28 mouse cellular contexts compared by ENCODE assay signal in genomic region chr12:12789052-12789451, GRCm38 (mm10).
DNase-seq lines count a peak whose midpoint lies in the region; ATAC-seq and TF ChIP-seq lines count a peak whose summit lies in the region.
"Had no signal": no experiment of that assay in that cellular context is flagged by ENCODE, and none has a peak within 500 bp of the region (broad histone marks: within the 10 kb centered on the region; RNA-seq: fewer than 3 reads in every experiment).

No protein-coding gene starts in this region.

- H3K4me1 ChIP-seq in forebrain, embryonic 10.5 days, result peaks cover 70% of the 10 kb centered on the region
- H3K4me1 ChIP-seq in forebrain, embryonic 11.5 days (replicated peaks; ENCODE audit: control insufficient read depth, insufficient read depth, low read length), result peaks cover 13% of the 10 kb centered on the region; the same call in 1 of the 2 replicates
- no peaks in the 10 kb centered on the region for H3K4me1 ChIP-seq in kidney, adult 2 months (ENCODE audit: control insufficient read depth, insufficient read depth, low read length)
- H3K4me1 ChIP-seq in E14TG2a.4 (replicated peaks; ENCODE audit: low read depth, low read length), result peaks cover 90% of the 10 kb centered on the region
- H3K4me1 ChIP-seq in intestine, embryonic 14.5 days (replicated peaks; ENCODE audit: control insufficient read depth, insufficient read depth, low read length), result peaks cover 15% of the 10 kb centered on the region; the same call in 1 of the 2 replicates

- 86% methylated on average over 6 of the region's 6 CpGs for WGBS in forebrain, embryonic 10.5 days
- 82% methylated on average over 6 of the region's 6 CpGs for WGBS in forebrain, embryonic 11.5 days
- 72% methylated on average over 6 of the region's 6 CpGs for WGBS in kidney, adult 2 months
- 72% methylated on average over 6 of the region's 6 CpGs for WGBS in intestine, embryonic 14.5 days

- H3K9me3 ChIP-seq in forebrain, embryonic 10.5 days, result no peaks in the 10 kb centered on the region
- no peaks in the 10 kb centered on the region for H3K9me3 ChIP-seq in forebrain, embryonic 11.5 days (ENCODE audit: control insufficient read depth, low read length)
- peaks cover 7% of the 10 kb centered on the region for H3K9me3 ChIP-seq in E14TG2a.4 (ENCODE audit: low read length)
- no peaks in the 10 kb centered on the region for H3K9me3 ChIP-seq in intestine, embryonic 14.5 days (ENCODE audit: control insufficient read depth, low read length)
- H3K9me3 ChIP-seq: embryonic facial prominence, embryonic 10.5 days; embryonic facial prominence, embryonic 15.5 days; heart, embryonic 13.5 days; hindbrain, embryonic 12.5 days; kidney, embryonic 15.5 days; liver, embryonic 12.5 days had no signal

- no peak for TF ChIP-seq POLR2A in kidney, adult 2 months (IDR thresholded peaks at IDR 0.05; ENCODE audit: low read depth, low read length)

- no peak for DNase-seq in forebrain, embryonic 10.5 days (ENCODE audit: extremely low spot score, low spot score)
- DNase-seq in forebrain, embryonic 11.5 days (ENCODE audit: low spot score), result no peak
- peak; percentile 10 for DNase-seq in kidney, adult 2 months
- DNase-seq in kidney, adult 11 months, result no peak
- DNase-seq in intestine, embryonic 14.5 days (ENCODE audit: low spot score), result no peak
- DNase-seq in urinary bladder, postnatal 25 days (ENCODE audit: low spot score), result no peak
- DNase-seq in embryo, embryonic 11 days, result no peak
- DNase-seq: adrenal gland, adult 2 months; adrenal gland, postnatal 36 days; cerebellum, adult 18-20 months; gastrocnemius, postnatal 25 days; heart, adult 11 months; heart, postnatal 14 days; liver, postnatal 0 days; lung, postnatal 36 days; thymus, postnatal 14 days had no signal

- H3K4me3 ChIP-seq in forebrain, embryonic 10.5 days, result no peak overlapping the region
- no peak overlapping the region for H3K4me3 ChIP-seq in forebrain, embryonic 11.5 days (ENCODE audit: low read depth, low read length)
- H3K4me3 ChIP-seq in kidney, adult 2 months (ENCODE audit: insufficient read depth, low read depth, low read length), result no peak overlapping the region
- peak overlapping the region; percentile 79 for H3K4me3 ChIP-seq in E14TG2a.4 (replicated peaks; ENCODE audit: low read length)
- H3K4me3 ChIP-seq in intestine, embryonic 14.5 days (ENCODE audit: low read depth, low read length), result no peak overlapping the region
- H3K4me3 ChIP-seq: embryonic facial prominence, embryonic 10.5 days; embryonic facial prominence, embryonic 15.5 days; hindbrain, embryonic 12.5 days; kidney, embryonic 15.5 days; liver, embryonic 12.5 days had no signal

- TF ChIP-seq CTCF in kidney, adult 2 months (conservative IDR thresholded peaks at IDR 0.05; ENCODE audit: insufficient read depth, insufficient read length, low read depth, low read length), result no peak
- TF ChIP-seq CTCF in E14TG2a.4 (conservative IDR thresholded peaks at IDR 0.05; ENCODE audit: low read length), result no peak

- H3K27me3 ChIP-seq in forebrain, embryonic 10.5 days (ENCODE audit: poor library complexity, severe bottlenecking), result peaks cover 49% of the 10 kb centered on the region
- no peaks in the 10 kb centered on the region for H3K27me3 ChIP-seq in forebrain, embryonic 11.5 days (ENCODE audit: control insufficient read depth, insufficient read depth, low read length)
- no peaks in the 10 kb centered on the region for H3K27me3 ChIP-seq in kidney, adult 2 months (replicated peaks; ENCODE audit: control insufficient read depth, insufficient read depth, low read length)
- no peaks in the 10 kb centered on the region for H3K27me3 ChIP-seq in E14TG2a.4 (ENCODE audit: insufficient read depth, low read length)
- 0 out of 2 replicates have a peak, but pooled peaks cover 2% of the 10 kb centered on the region for H3K27me3 ChIP-seq in intestine, embryonic 14.5 days (replicated peaks; ENCODE audit: control insufficient read depth, insufficient read depth, low read length)
- H3K27me3 ChIP-seq: CH12.LX had no signal

- H3K4me2 ChIP-seq in forebrain, embryonic 11.5 days (ENCODE audit: low read depth, low read length, severe bottlenecking), result no peak overlapping the region
- no peak overlapping the region for H3K4me2 ChIP-seq in intestine, embryonic 14.5 days (ENCODE audit: low read length)
- H3K4me2 ChIP-seq: embryonic facial prominence, embryonic 15.5 days; kidney, embryonic 15.5 days; midbrain, embryonic 11.5 days had no signal

- no peak overlapping the region for H3K9ac ChIP-seq in forebrain, embryonic 11.5 days (ENCODE audit: low read length)
- H3K9ac ChIP-seq in intestine, embryonic 14.5 days (ENCODE audit: low read length), result no peak overlapping the region
- H3K9ac ChIP-seq: embryonic facial prominence, embryonic 15.5 days; hindbrain, embryonic 12.5 days; kidney, embryonic 15.5 days; liver, embryonic 12.5 days; liver, postnatal 0 days had no signal

- H3K27ac ChIP-seq in forebrain, embryonic 10.5 days, result peak overlapping the region; percentile 76; the same call in 1 of the 2 replicates
- H3K27ac ChIP-seq in forebrain, embryonic 11.5 days (ENCODE audit: low read depth, low read length), result no peak overlapping the region
- no peak overlapping the region for H3K27ac ChIP-seq in kidney, adult 2 months (ENCODE audit: insufficient read depth, low read depth, low read length)
- peak overlapping the region; percentile 62 for H3K27ac ChIP-seq in intestine, embryonic 14.5 days (ENCODE audit: low read depth)
- H3K27ac ChIP-seq: embryonic facial prominence, embryonic 10.5 days; embryonic facial prominence, embryonic 15.5 days; heart, embryonic 13.5 days; hindbrain, embryonic 12.5 days; kidney, embryonic 15.5 days; liver, embryonic 12.5 days had no signal

- no peak for ATAC-seq in forebrain, embryonic 11.5 days (replicated peaks; ENCODE audit: low FRiP score)
- no peak for ATAC-seq in intestine, embryonic 14.5 days (replicated peaks; ENCODE audit: low FRiP score, low TSS enrichment, low read depth)
- ATAC-seq: activated CD4-positive, CD25-positive, alpha-beta regulatory T cell, adult 4 months; forebrain, embryonic 14.5 days; liver, postnatal 0 days; midbrain, embryonic 16.5 days had no signal

- H3K36me3 ChIP-seq in forebrain, embryonic 10.5 days (replicated peaks), result no peaks in the 10 kb centered on the region
- no peaks in the 10 kb centered on the region for H3K36me3 ChIP-seq in forebrain, embryonic 11.5 days (ENCODE audit: control insufficient read depth, insufficient read depth, low read length)
- H3K36me3 ChIP-seq in kidney, adult 2 months (ENCODE audit: control insufficient read depth, insufficient read depth, low read length), result no peaks in the 10 kb centered on the region
- H3K36me3 ChIP-seq in E14TG2a.4 (ENCODE audit: insufficient read depth, low read length), result peaks cover 13% of the 10 kb centered on the region
- no peaks in the 10 kb centered on the region for H3K36me3 ChIP-seq in intestine, embryonic 14.5 days (ENCODE audit: control insufficient read depth, insufficient read depth, low read length)
- H3K36me3 ChIP-seq: embryonic facial prominence, embryonic 10.5 days; embryonic facial prominence, embryonic 15.5 days; heart, embryonic 13.5 days; hindbrain, embryonic 12.5 days; kidney, embryonic 15.5 days; liver, embryonic 12.5 days had no signal

Comparison
In these comparisons a context has a peak if more than half of its experiments do, and no peak if none do; other contexts are left out.
1. H3K27ac ChIP-seq: peak in forebrain, embryonic 10.5 days (single experiment) and intestine, embryonic 14.5 days (single experiment); none in forebrain, embryonic 11.5 days (single experiment) and kidney, adult 2 months (single experiment).